Mouse (Mus musculus) liver, embryonic 16.5 days (tissue): ENCODE results near the gene Zranb3. TPM values are rescaled to one million over a fixed set of nuclear protein-coding genes. Genes with fewer than 3 reads are reported as not detected.
A peak's percentile ranks its signal among the peaks of the same experiment; 100 is the strongest.

Experiments used
- ATAC-seq: fragments of 200-750 bp; cut with Nextera tagmentation; 2 replicates; pipeline ENCODE4 v1.8.0; 2017; ENCODE audit warnings: low read depth, mild to moderate bottlenecking, moderate number of reproducible peaks, moderate library complexity
- H3K27ac ChIP-seq: fragments of 300-500 bp; sonication (generic); 2 replicates; pipeline ENCODE4 v1.5.1; 2014; ENCODE audit warnings: mild to moderate bottlenecking, low read length
- H3K27me3 ChIP-seq: fragments of 300-500 bp; sonication (generic); 2 replicates; pipeline ENCODE4 v1.6.1; 2014; ENCODE audit warnings: low read depth, low read length, mixed read lengths; ENCODE audit not compliant: control insufficient read depth, insufficient read depth
- H3K36me3 ChIP-seq: fragments of 300-500 bp; sonication (generic); 2 replicates; pipeline ENCODE4 v1.6.1; 2014; ENCODE audit warnings: mild to moderate bottlenecking; ENCODE audit not compliant: control insufficient read depth, insufficient read depth
- H3K4me1 ChIP-seq: fragments of 300-500 bp; sonication (generic); 2 replicates; pipeline ENCODE4 v1.6.1; 2014; ENCODE audit warnings: low read depth, low read length, mixed read lengths; ENCODE audit not compliant: control insufficient read depth
- H3K4me2 ChIP-seq: fragments of 300-500 bp; sonication (generic); 2 replicates; pipeline ENCODE4 v1.6.1; 2014; ENCODE audit warnings: low read depth, low read length, mixed read lengths
- H3K4me3 ChIP-seq: fragments of 300-500 bp; sonication (generic); 2 replicates; pipeline ENCODE4 v1.5.1; 2014; ENCODE audit warnings: low read depth, mild to moderate bottlenecking, low read length
- H3K9ac ChIP-seq: fragments of 300-500 bp; sonication (generic); 2 replicates; pipeline ENCODE4 v1.6.1; 2014; ENCODE audit warnings: low read depth, low read length
- H3K9me3 ChIP-seq: fragments of 300-500 bp; sonication (generic); replicated peaks from 2 replicates; pipeline ENCODE4 v1.6.1; 2016; ENCODE audit warnings: low read length; ENCODE audit not compliant: control insufficient read depth
- WGBS: fragments of 180-500 bp; shearing (Covaris S2); extraction: QIAGEN DNeasy Blood & Tissue Kit; methylation state at CpG from one replicate; pipeline ENCODE4 v1.1.7; 2014; ENCODE audit not compliant: insufficient replicate concordance; 5-methylcytosine and 5-hydroxymethylcytosine counted together
- polyA plus RNA-seq: library from polyadenylated mRNA; unstranded; fragments of >200 nt; fragmentation: Nextera tagmentation; extraction: Ambion mirVana; gene quantifications from 2 replicates; pipeline ENCODE4 v1.2.1, GENCODE M21; 2015

Gene Zranb3
- polyA plus RNA-seq, 1 experiment from 2014 or later = 3.4 TPM

GRCm38 (mm10) chr1:127946615-127947249, 156.1 kb downstream of the Zranb3 start:
- Histone ChIP-seq H3K4me2 (no peak overlapping the region), H3K27ac (no peak overlapping the region), H3K9ac (no peak overlapping the region), H3K9me3 (no peaks in the 10 kb centered on the region), H3K4me3 (no peak overlapping the region), H3K4me1 (no peaks in the 10 kb centered on the region), H3K36me3 (peaks cover 7% of the 10 kb centered on the region; the same call in 1 of the 2 replicates), H3K27me3 (no peaks in the 10 kb centered on the region)
- 76% methylated on average over 5 of the region's 5 CpGs for WGBS
- no peak for ATAC-seq

- Histone ChIP-seq H3K27ac (no peak overlapping the region), H3K4me3 (no peak overlapping the region), H3K36me3 (peaks cover 7% of the 10 kb centered on the region; the same call in 1 of the 2 replicates), H3K4me2 (no peak overlapping the region), H3K9me3 (no peaks in the 10 kb centered on the region), H3K27me3 (no peaks in the 10 kb centered on the region), H3K9ac (no peak overlapping the region), H3K4me1 (no peaks in the 10 kb centered on the region)
- 80% methylated on average over 3 of the region's 3 CpGs for WGBS
- no peak for ATAC-seq
Observed at GRCm38 (mm10) chr1:127945696-127946575, 156.9 kb downstream of the Zranb3 start.

- Histone ChIP-seq H3K9me3 (no peaks in the 10 kb centered on the region), H3K27ac (no peak overlapping the region), H3K4me1 (no peaks in the 10 kb centered on the region), H3K4me3 (no peak overlapping the region), H3K4me2 (no peak overlapping the region), H3K27me3 (no peaks in the 10 kb centered on the region), H3K36me3 (peaks cover 26% of the 10 kb centered on the region), H3K9ac (no peak overlapping the region)
- WGBS = 52% methylated on average over 6 of the region's 6 CpGs
- ATAC-seq = peak; percentile 70
Observed at GRCm38 (mm10) chr1:127943516-127943915, 159.3 kb downstream of the Zranb3 start.

DNA sequence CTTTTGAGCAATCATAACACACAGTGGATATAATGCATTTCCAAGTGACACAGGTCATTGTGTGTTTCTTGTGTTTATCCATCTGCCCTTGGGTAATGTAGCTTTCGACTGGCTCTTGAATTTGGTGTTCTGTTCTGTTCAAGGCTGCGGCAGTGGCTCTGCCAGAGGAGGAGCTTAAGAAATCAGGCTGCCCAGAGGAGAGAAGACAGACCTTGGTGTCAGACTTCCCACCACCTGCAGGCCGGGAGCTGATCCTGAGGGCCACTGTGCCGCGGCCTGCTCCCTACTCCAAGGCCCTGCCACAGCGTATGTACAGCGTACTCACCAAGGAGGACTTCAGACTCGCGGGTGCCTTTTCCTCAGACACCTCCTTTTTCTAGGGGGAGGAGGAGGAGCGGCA, 160.6 kb downstream of the Zranb3 start:
- 82% methylated on average over 10 of the region's 10 CpGs for WGBS
- no peak overlapping the region for H3K9ac ChIP-seq
- no peak overlapping the region for H3K27ac ChIP-seq
- no peak overlapping the region for H3K4me2 ChIP-seq
- ATAC-seq = no peak
- no peak overlapping the region for H3K4me3 ChIP-seq
- H3K27me3 ChIP-seq = no peaks in the 10 kb centered on the region
- peaks cover 36% of the 10 kb centered on the region for H3K36me3 ChIP-seq
- no peaks in the 10 kb centered on the region for H3K4me1 ChIP-seq
- H3K9me3 ChIP-seq = no peaks in the 10 kb centered on the region

GRCm38 (mm10) chr1:127937277-127937676, 165.6 kb downstream of the Zranb3 start:
- 76% methylated on average over 8 of the region's 8 CpGs for WGBS
- Histone ChIP-seq H3K27me3 (no peaks in the 10 kb centered on the region), H3K36me3 (peaks cover 38% of the 10 kb centered on the region), H3K4me2 (no peak overlapping the region), H3K4me1 (no peaks in the 10 kb centered on the region), H3K9me3 (no peaks in the 10 kb centered on the region), H3K9ac (no peak overlapping the region), H3K4me3 (no peak overlapping the region), H3K27ac (no peak overlapping the region)
- no peak for ATAC-seq

- Histone ChIP-seq H3K9ac (no peak overlapping the region), H3K4me3 (no peak overlapping the region), H3K27ac (no peak overlapping the region), H3K4me1 (no peaks in the 10 kb centered on the region), H3K27me3 (no peaks in the 10 kb centered on the region), H3K9me3 (no peaks in the 10 kb centered on the region), H3K4me2 (no peak overlapping the region), H3K36me3 (peaks cover 32% of the 10 kb centered on the region)
- no peak for ATAC-seq
- WGBS = 95% methylated on average over 5 of the region's 5 CpGs
Observed at GRCm38 (mm10) chr1:127934322-127934721, 168.5 kb downstream of the Zranb3 start.

- Histone ChIP-seq H3K4me2 (no peak overlapping the region), H3K4me3 (no peak overlapping the region), H3K27ac (no peak overlapping the region), H3K9ac (no peak overlapping the region), H3K36me3 (peaks cover 23% of the 10 kb centered on the region), H3K4me1 (no peaks in the 10 kb centered on the region), H3K27me3 (no peaks in the 10 kb centered on the region), H3K9me3 (no peaks in the 10 kb centered on the region)
- 60% methylated on average over 2 of the region's 2 CpGs for WGBS
- peak; percentile 67 for ATAC-seq
Observed at GRCm38 (mm10) chr1:127933405-127933804, 169.4 kb downstream of the Zranb3 start.

DNA sequence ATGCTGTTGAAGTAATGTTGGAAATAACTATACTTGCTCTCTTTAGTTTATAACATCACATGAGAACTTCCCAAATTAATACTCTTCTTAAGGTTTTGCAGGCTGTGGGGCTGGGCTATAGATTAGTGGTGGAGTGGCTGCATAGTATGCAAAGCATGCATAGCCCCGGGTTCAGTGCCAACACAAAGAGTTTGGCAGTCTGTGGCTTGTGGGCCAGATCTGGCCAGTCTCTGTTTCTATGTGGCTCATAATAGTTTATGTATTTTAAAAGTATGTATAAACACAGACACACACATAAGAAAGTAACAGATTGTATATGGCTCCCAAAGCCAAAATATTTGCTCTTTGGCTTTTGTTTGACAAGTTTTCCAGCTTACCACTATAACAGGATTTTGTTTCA, 187.0 kb downstream of the Zranb3 start:
- 63% methylated on average over 1 of the region's 1 CpGs for WGBS
- no peak overlapping the region for H3K9ac ChIP-seq
- ATAC-seq = no peak
- H3K9me3 ChIP-seq = no peaks in the 10 kb centered on the region
- no peak overlapping the region for H3K4me3 ChIP-seq
- H3K4me2 ChIP-seq = no peak overlapping the region
- no peaks in the 10 kb centered on the region for H3K27me3 ChIP-seq
- H3K27ac ChIP-seq = no peak overlapping the region
- H3K36me3 ChIP-seq = no peaks in the 10 kb centered on the region; the same call in 1 of the 2 replicates
- H3K4me1 ChIP-seq = no peaks in the 10 kb centered on the region

DNA sequence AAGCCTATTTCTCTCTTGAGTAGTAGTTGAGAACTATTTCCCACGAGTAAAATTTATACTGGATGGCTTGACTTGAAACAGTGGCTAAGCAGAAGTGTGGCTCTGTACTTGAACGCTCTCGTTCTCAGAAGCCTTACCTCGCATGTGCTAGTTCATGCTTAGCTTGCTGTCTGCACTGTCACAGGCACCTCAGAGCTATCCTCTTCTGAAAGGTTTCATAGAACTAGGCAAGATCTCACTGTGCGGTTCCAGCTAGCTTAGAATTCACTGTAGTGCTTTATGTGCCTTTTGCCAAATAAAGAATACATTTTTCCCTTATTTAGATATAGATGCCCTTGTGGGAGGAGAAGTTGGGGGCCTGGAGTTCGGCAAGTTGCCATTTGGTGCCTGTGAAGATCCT, 187.5 kb downstream of the Zranb3 start:
- Histone ChIP-seq H3K9ac (no peak overlapping the region), H3K4me1 (no peaks in the 10 kb centered on the region), H3K9me3 (no peaks in the 10 kb centered on the region), H3K27ac (no peak overlapping the region), H3K4me2 (no peak overlapping the region), H3K4me3 (no peak overlapping the region), H3K27me3 (no peaks in the 10 kb centered on the region), H3K36me3 (no peaks in the 10 kb centered on the region; the same call in 1 of the 2 replicates)
- ATAC-seq = no peak
- WGBS = 77% methylated on average over 6 of the region's 6 CpGs
